Mouse (Mus musculus) midbrain, embryonic 13.5 days (tissue): ENCODE results near the gene Cytip. TPM values are rescaled to one million over a fixed set of nuclear protein-coding genes. Genes with fewer than 3 reads are reported as not detected.

Experiments
- ATAC-seq: fragments of 200-750 bp; cut with Nextera tagmentation; 2 replicates; pipeline ENCODE4 v1.8.0; 2017; ENCODE audit warnings: mild to moderate bottlenecking, moderate TSS enrichment, moderate library complexity
- H3K27ac ChIP-seq: fragments of 300-500 bp; sonication (generic); 2 replicates; pipeline ENCODE4 v1.5.1; 2015; ENCODE audit warnings: inconsistent platforms, mild to moderate bottlenecking, moderate library complexity
- H3K27me3 ChIP-seq: fragments of 300-500 bp; sonication (generic); 2 replicates; pipeline ENCODE4 v1.6.1; 2015; ENCODE audit warnings: mild to moderate bottlenecking, inconsistent platforms
- H3K36me3 ChIP-seq: fragments of 300-500 bp; sonication (generic); 2 replicates; pipeline ENCODE4 v1.6.1; 2015; ENCODE audit warnings: mild to moderate bottlenecking, inconsistent platforms
- H3K4me1 ChIP-seq: fragments of 300-500 bp; sonication (generic); replicated peaks from 2 replicates; pipeline ENCODE4 v1.6.1; 2015; ENCODE audit warnings: inconsistent platforms
- H3K4me2 ChIP-seq: fragments of 300-500 bp; sonication (generic); replicated peaks from 2 replicates; pipeline ENCODE4 v1.6.1; 2015; ENCODE audit warnings: moderate library complexity, mild to moderate bottlenecking, inconsistent platforms
- H3K4me3 ChIP-seq: fragments of 300-500 bp; sonication (generic); replicated peaks from 2 replicates; pipeline ENCODE4 v1.5.1; 2015; ENCODE audit warnings: mild to moderate bottlenecking, inconsistent platforms
- H3K9ac ChIP-seq: fragments of 300-500 bp; sonication (generic); replicated peaks from 2 replicates; pipeline ENCODE4 v1.6.1; 2015; ENCODE audit warnings: mild to moderate bottlenecking, inconsistent platforms
- H3K9me3 ChIP-seq: fragments of 300-500 bp; sonication (generic); 2 replicates; pipeline ENCODE4 v1.6.1; 2016; ENCODE audit warnings: mild to moderate bottlenecking, inconsistent platforms
- WGBS: fragments of 180-500 bp; shearing (Covaris S2); methylation state at CpG from one replicate; pipeline ENCODE4 v1.1.7; 2015; 5-methylcytosine and 5-hydroxymethylcytosine counted together
- polyA plus RNA-seq: library from polyadenylated mRNA; unstranded; fragments of >200 nt; fragmentation: Nextera tagmentation; extraction: Ambion mirVana; gene quantifications from 2 replicates; pipeline ENCODE4 v1.2.1, GENCODE M21; 2015

Gene Cytip
- polyA plus RNA-seq, result 0.34 and 0.50 TPM in 2 replicates

DNA sequence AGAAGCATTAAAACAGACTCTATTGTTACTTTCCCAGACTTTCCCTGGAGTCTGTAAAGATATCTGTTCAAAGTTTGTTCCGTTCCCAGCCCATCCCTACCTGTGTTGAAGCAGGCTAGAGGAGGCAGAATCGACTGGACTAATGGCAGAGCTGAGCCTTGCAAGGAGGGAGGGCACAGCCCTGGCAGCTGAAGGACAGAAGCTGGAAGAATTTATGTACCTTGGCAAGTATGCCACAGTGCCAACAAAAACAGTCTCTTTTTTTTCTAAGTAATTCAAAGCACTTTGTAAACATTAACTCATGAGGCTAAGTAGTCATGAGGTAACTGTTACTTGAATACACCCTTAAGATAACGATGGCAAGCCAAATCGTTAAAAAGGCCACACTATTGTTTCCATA is at the start of gene Cytip:
TSS of gene Cytip (minus strand) at position 187 of the 400 bp plus-strand sequence.
- Histone ChIP-seq H3K4me1 (no peaks in the 10 kb centered on the region), H3K4me2 (no peak within 1 kb of the TSS), H3K4me3 (no peak within 1 kb of the TSS), H3K27me3 (no peaks in the 10 kb centered on the region), H3K36me3 (no peaks in the 10 kb centered on the region), H3K9me3 (no peaks in the 10 kb centered on the region), H3K27ac (no peak within 1 kb of the TSS), H3K9ac (no peak within 1 kb of the TSS)
- ATAC-seq, result no peak
- 83% methylated on average over 4 of the region's 4 CpGs for WGBS

DNA sequence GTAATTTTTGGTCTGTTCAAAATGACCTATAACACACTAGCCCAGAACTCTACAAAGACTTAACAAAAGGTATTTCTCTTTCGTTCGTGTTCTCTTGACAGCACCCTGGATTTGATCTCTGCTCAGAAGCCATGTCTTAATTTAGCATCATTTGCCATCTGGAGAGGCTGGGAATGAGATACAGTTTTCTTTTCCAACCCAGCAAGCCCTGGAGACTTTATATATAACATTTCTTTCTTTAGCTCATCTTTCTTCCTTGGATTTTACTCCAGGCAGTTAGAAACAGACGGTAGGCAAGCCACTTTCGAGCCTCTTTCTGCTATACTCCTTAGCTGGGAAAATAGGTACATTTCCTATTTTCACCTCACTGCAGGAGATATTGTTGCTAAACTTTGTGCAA is 45.3 kb upstream of the Cytip start:
- Histone ChIP-seq H3K27ac (no peak overlapping the region), H3K9me3 (no peaks in the 10 kb centered on the region), H3K9ac (no peak overlapping the region), H3K4me1 (no peaks in the 10 kb centered on the region), H3K36me3 (no peaks in the 10 kb centered on the region), H3K4me3 (no peak overlapping the region), H3K27me3 (no peaks in the 10 kb centered on the region), H3K4me2 (no peak overlapping the region)
- no peak for ATAC-seq
- WGBS, result 90% methylated on average over 4 of the region's 4 CpGs

DNA sequence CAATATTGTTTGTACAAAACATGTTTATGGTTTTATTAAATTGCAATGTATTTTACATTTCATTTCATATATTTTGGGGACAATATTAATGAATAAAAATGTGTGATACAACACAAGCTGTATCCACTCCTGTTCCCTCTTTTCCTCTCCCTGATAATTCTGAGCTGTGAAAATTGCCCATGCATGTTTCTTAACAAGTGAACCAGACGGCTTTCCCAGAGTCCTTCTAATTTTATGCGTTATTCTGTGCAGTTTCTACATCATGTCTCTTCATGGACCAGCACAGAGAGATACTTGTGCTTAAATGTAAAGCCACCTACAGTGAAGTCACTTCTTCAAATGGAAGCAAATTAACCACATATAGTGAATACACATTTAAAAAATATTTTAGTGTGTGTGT is 42.2 kb upstream of the Cytip start:
- no peak for ATAC-seq
- Histone ChIP-seq H3K4me2 (no peak overlapping the region), H3K27me3 (no peaks in the 10 kb centered on the region), H3K4me3 (no peak overlapping the region), H3K9me3 (no peaks in the 10 kb centered on the region), H3K36me3 (no peaks in the 10 kb centered on the region), H3K9ac (no peak overlapping the region), H3K27ac (no peak overlapping the region), H3K4me1 (no peaks in the 10 kb centered on the region)
- WGBS, result 75% methylated on average over 2 of the region's 2 CpGs

DNA sequence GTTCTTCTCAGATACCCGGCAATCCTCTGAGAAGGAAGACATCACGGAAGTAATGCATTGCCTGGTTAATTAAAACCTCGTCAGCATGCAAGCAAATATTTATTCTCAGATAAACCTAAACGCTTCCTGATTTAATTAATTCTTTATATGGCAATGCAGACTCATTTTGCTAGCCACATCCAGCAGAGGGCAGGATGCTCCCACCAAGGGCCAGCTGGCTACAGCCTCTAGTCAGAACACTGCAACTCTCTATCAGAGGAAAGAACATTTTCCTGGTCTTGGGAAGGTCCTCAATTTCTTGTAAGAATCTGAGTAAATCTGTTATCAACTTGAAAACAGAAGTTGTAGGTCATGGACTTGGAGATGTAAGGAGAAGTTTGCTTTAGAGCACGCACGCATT is 4.1 kb upstream of the Cytip start:
- H3K9me3 ChIP-seq, result no peaks in the 10 kb centered on the region
- H3K27me3 ChIP-seq, result no peaks in the 10 kb centered on the region
- no peak overlapping the region for H3K9ac ChIP-seq
- 74% methylated on average over 6 of the region's 6 CpGs for WGBS
- H3K36me3 ChIP-seq, result no peaks in the 10 kb centered on the region
- ATAC-seq, result 0 out of 2 replicates have a peak, but pooled peaks have one; percentile 63
- no peak overlapping the region for H3K4me3 ChIP-seq
- no peak overlapping the region for H3K27ac ChIP-seq
- H3K4me2 ChIP-seq, result no peak overlapping the region
- no peaks in the 10 kb centered on the region for H3K4me1 ChIP-seq

DNA sequence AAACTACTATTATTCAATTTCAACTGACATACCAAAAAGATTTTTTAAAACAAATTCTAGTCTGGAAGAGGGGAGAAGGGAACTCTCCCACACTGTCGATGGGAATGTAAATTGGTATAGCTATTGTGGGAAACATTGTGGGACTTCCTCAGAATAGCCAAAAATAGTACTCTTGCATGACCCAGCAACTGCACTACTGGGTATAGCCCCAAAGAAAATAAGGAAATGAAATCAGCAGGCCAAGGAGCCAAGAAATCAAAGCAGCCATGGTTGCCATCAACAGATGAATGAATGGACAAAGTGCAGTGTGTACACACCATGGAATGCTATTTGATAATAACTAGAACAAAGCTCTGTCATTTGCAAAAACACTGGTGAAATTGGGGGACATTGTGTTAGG is 1.5 kb upstream of the Cytip start:
- no peaks in the 10 kb centered on the region for H3K36me3 ChIP-seq
- H3K4me3 ChIP-seq, result no peak overlapping the region
- no peak overlapping the region for H3K9ac ChIP-seq
- WGBS, result 84% methylated on average over 1 of the region's 1 CpGs
- H3K4me1 ChIP-seq, result no peaks in the 10 kb centered on the region
- H3K9me3 ChIP-seq, result no peaks in the 10 kb centered on the region
- no peak overlapping the region for H3K27ac ChIP-seq
- H3K27me3 ChIP-seq, result no peaks in the 10 kb centered on the region
- no peak overlapping the region for H3K4me2 ChIP-seq
- ATAC-seq, result no peak

DNA sequence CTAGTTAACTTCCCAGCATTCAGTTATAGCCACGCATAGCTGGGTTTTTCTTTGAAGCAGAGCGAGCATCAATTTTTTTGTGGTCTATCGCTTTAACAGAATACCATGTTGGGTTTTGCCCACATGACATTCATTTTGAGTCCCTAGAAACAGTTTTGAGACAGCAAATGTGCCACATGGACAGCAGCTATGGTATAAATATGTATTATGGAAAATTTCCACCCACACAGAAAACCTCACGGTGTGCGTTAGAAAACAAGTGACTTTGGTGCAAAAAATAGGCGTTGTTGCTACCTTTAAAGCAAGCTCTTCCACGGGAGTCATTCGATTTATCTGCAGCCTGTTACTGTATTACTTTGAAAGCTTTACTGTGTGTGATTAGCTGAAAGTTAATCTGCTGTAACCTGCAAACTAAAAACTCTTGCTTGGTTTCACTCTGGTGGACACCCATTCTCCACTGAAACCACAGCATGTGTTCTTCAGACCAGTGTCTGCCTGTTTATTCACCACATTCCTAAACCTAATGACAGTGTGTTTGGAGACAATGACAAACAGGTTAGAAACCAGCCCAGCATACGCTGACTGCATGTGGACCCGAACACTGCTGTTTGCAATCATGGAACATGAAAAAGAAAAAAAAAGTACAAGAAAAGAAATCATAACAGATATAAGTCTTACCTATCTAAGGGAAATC is 763 bp downstream of the Cytip start:
- ATAC-seq, result no peak
- Histone ChIP-seq H3K9ac (no peak overlapping the region), H3K27me3 (no peaks in the 10 kb centered on the region), H3K36me3 (no peaks in the 10 kb centered on the region), H3K27ac (no peak overlapping the region), H3K4me3 (no peak overlapping the region), H3K4me1 (no peaks in the 10 kb centered on the region), H3K4me2 (no peak overlapping the region), H3K9me3 (no peaks in the 10 kb centered on the region)
- 89% methylated on average over 10 of the region's 10 CpGs for WGBS

DNA sequence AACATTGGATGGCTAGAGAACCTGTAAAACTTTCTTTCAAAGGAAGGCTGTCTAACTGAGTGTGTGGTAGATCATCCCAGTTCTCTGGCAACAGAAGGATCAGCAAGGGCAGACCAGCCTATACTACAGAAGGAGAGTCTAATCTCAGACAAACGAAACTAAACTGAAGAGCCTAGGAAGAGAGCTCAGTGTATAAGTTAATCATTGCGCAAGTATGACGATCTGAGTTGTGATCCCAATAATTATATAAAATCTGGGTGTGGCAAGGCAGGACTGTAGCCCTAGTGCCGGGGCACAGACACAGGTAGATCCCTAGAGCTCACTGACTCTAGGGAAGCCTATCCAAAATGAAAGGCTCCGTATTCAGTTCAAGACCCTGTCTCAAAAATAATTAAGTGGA is 3.2 kb downstream of the Cytip start:
- no peaks in the 10 kb centered on the region for H3K27me3 ChIP-seq
- ATAC-seq, result no peak
- no peaks in the 10 kb centered on the region for H3K9me3 ChIP-seq
- no peak overlapping the region for H3K9ac ChIP-seq
- H3K27ac ChIP-seq, result no peak overlapping the region
- WGBS, result 93% methylated on average over 5 of the region's 5 CpGs
- H3K36me3 ChIP-seq, result no peaks in the 10 kb centered on the region
- no peaks in the 10 kb centered on the region for H3K4me1 ChIP-seq
- no peak overlapping the region for H3K4me3 ChIP-seq
- no peak overlapping the region for H3K4me2 ChIP-seq

DNA sequence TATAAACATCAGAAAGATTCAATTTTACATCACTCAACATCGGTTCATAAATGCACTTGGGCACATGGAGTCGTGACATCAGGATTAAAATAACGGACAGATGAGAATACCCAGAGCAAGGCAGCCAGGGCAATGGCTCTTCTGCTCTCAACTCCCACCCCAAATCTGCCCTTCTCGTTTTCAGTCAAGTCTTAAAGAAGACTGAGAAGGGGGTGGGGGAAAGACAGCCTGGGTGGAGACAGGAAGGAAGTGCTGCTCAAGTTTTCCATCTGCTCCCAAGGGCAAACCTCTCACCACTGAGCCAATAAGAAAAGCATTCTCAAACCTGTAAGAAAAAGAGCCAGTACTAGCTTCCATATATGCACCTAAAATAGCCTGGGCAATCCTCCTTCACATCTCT is 5.8 kb downstream of the Cytip start:
- no peaks in the 10 kb centered on the region for H3K9me3 ChIP-seq
- H3K4me1 ChIP-seq, result no peaks in the 10 kb centered on the region
- H3K4me3 ChIP-seq, result no peak overlapping the region
- ATAC-seq, result no peak
- 76% methylated on average over 4 of the region's 4 CpGs for WGBS
- no peaks in the 10 kb centered on the region for H3K27me3 ChIP-seq
- H3K36me3 ChIP-seq, result no peaks in the 10 kb centered on the region
- no peak overlapping the region for H3K9ac ChIP-seq
- H3K4me2 ChIP-seq, result no peak overlapping the region
- H3K27ac ChIP-seq, result no peak overlapping the region

DNA sequence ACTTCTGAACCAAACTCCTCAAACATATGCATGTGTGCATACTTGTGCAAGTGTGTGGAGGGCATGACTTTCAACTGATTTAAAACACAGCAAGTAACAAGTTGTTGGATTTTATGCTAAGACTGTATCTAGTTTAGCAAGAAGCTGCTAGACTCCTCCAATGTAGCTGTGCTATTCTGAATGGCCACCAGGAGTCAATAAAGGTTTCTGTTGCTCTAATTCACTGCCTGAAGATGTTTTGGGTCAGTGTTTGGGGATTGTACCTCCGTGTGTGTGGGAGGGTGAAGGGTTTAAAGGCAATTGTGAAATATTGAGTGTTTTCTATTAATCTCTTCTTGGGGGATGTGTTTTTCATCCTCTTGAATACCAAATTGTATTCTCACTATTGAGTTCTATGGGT is 6.4 kb downstream of the Cytip start:
- H3K27ac ChIP-seq, result no peak overlapping the region
- no peaks in the 10 kb centered on the region for H3K36me3 ChIP-seq
- no peak for ATAC-seq
- H3K4me3 ChIP-seq, result no peak overlapping the region
- 48% methylated on average over 1 of the region's 1 CpGs for WGBS
- H3K4me2 ChIP-seq, result no peak overlapping the region
- no peak overlapping the region for H3K9ac ChIP-seq
- H3K4me1 ChIP-seq, result no peaks in the 10 kb centered on the region
- no peaks in the 10 kb centered on the region for H3K27me3 ChIP-seq
- H3K9me3 ChIP-seq, result no peaks in the 10 kb centered on the region

DNA sequence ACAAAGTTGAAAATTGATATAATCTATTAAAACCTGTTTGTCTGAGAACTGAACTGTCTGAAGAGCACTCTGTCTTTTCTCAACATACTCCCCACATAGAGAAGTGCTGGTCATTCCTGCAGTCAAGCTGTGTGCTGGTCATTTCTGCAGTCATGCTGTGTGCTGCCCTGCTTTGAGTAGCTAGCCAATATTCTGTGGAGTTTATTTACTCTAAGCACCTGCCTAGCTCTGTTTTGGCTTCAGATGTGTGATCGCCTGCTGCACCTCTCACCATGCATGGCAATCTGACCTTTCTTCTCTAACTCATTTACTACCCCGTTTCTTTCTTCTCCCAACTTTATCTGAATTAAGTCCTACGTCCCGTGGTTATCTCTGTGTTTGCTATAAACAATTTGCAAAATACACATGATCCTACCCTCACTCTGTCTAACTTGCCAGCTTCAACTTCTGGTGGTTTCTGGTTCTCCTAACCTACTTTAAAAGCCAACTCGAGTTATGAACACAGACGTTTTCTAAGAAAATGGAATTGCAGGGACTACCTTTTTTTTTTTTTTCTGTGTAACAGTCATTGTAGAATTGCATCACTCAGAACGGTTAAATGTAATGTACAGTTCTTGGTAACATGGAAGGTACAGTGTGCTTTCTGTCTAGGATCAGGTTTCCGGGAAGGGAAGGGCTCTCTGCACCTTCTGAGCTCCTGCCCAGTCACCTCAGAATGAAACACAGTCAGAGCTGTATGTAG is 7.9 kb downstream of the Cytip start:
- Histone ChIP-seq H3K27me3 (no peaks in the 10 kb centered on the region), H3K4me1 (no peaks in the 10 kb centered on the region), H3K27ac (no peak overlapping the region), H3K4me2 (no peak overlapping the region), H3K9ac (no peak overlapping the region), H3K9me3 (no peaks in the 10 kb centered on the region), H3K36me3 (no peaks in the 10 kb centered on the region), H3K4me3 (no peak overlapping the region)
- WGBS, result 92% methylated on average over 8 of the region's 8 CpGs
- no peak for ATAC-seq

DNA sequence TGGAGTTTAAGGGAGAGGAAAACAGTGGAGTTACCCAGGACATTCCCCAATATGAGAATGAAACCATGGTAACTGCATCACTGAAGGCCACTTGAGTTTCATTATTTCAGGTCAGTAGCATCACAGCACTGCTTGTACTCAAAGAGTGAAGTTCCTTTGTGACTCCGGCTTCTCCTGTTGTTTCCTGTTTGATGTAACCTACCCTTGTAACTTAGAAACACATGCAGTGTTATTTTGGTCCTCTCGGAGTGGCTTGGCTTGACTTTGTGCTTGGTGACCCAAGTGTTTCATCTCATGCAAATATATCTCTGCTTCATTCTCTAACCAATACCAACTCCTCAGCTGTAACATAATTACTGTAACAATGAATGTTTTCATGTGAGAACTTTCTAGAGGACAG is 11.1 kb downstream of the Cytip start:
- no peak for ATAC-seq
- WGBS, result 47% methylated on average over 2 of the region's 2 CpGs
- H3K4me3 ChIP-seq, result no peak overlapping the region

DNA sequence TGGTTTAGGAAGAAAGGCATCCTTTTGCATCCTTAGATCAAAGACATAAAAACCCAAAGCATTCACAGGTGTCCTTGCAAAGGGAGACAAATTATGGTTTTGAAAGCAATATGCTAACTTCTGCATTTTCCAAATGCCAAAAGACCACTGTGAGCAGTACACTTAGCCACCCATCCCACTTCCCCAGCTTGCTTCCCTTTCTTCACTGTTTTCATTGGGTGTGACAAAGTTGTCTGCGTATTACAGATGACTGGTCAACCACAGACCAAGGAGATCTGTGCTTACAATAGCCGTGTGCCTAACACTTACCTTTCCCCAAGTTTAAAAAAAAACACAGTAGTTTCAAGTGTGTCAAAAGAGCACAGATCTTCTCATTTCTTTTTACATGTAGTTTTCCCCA is 11.7 kb downstream of the Cytip start:
- Histone ChIP-seq H3K36me3 (no peaks in the 10 kb centered on the region), H3K4me3 (no peak overlapping the region), H3K27me3 (no peaks in the 10 kb centered on the region), H3K4me1 (no peaks in the 10 kb centered on the region), H3K4me2 (no peak overlapping the region), H3K9ac (no peak overlapping the region), H3K27ac (no peak overlapping the region), H3K9me3 (no peaks in the 10 kb centered on the region)
- no peak for ATAC-seq
- WGBS, result 85% methylated on average over 2 of the region's 2 CpGs

More for the DNA sequence above, 11.1 kb downstream of the Cytip start:
- Histone ChIP-seq H3K27ac (no peak overlapping the region), H3K27me3 (no peaks in the 10 kb centered on the region), H3K9me3 (no peaks in the 10 kb centered on the region), H3K4me1 (no peaks in the 10 kb centered on the region), H3K36me3 (no peaks in the 10 kb centered on the region), H3K9ac (no peak overlapping the region), H3K4me2 (no peak overlapping the region)
